Mouse (Mus musculus): ENCODE data around the gene Tulp2.
"Not testable (repeated sequence)": the region's sequence is repeated elsewhere in the genome, so short reads cannot be mapped to it uniquely, and the experiment has no call there.

The Tulp2 gene

DNA sequence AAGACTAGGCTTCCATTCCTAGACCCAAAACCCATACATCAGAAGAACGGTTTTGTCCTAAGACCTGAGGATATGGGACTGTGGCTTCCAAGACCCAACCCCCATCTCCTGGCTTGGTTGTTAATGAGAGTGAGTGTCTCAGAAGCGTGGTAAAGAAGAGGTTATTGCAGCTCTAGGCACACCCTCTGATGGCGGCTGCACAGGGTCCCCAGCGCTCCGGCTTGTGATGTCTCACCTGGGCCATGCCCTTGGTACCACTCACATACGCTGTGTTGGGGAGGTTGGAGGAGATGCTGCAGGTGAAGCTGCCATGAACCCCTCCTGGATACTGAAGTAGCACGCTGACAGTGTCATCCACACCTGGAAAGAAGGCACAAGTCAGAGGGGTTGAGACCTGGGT, 2.9 kb upstream of the Tulp2 start:
- in situ Hi-C loops (cut with MboI; ENCODE audit: low pct_unique_long_range_greater_than_20kb in 1 of 2, low sequenced_read_pairs in 2 of 2, unreplicated experiment in 1 of 2) = no loop called here

- in situ Hi-C loops (cut with MboI; ENCODE audit: low pct_unique_long_range_greater_than_20kb in 1 of 2, low sequenced_read_pairs in 2 of 2, unreplicated experiment in 1 of 2) = not testable (repeated sequence)
These were observed 1.4 kb upstream of the Tulp2 start for GRCm38 (mm10) chr7:45480310-45480709.

GRCm38 (mm10) chr7:45482166-45482565, 489 bp downstream of the Tulp2 start:
- in situ Hi-C loops (cut with MboI; ENCODE audit: low pct_unique_long_range_greater_than_20kb in 1 of 2, low sequenced_read_pairs in 2 of 2, unreplicated experiment in 1 of 2) = no loop called here

GRCm38 (mm10) chr7:45484985-45485384, 3.3 kb downstream of the Tulp2 start:
- in situ Hi-C loops (cut with MboI; ENCODE audit: low pct_unique_long_range_greater_than_20kb in 1 of 2, low sequenced_read_pairs in 2 of 2, unreplicated experiment in 1 of 2) = not testable (repeated sequence)

DNA sequence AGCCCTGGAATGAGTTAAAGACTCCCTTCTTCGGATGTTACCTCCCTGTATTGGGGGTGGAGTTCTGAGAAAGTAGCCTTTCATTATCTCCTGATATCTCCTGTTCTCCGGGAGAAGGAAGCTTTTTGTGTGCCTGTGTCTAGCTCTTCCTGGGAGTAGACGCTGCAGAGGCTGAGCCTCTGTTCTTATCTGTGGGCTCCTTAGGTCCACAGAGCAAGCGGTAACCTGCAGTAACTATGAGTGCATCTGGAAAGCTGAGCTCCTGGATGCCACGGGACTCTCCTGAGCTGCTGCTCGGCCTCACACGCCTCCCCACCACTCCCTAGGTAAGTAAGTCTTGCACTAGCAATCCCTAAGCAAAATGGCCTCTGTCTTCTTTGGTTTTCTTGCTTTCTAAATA, 4.5 kb downstream of the Tulp2 start:
- in situ Hi-C loops (cut with MboI; ENCODE audit: low pct_unique_long_range_greater_than_20kb in 1 of 2, low sequenced_read_pairs in 2 of 2, unreplicated experiment in 1 of 2) = no loop called here

- in situ Hi-C loops (cut with MboI; ENCODE audit: low pct_unique_long_range_greater_than_20kb in 1 of 2, low sequenced_read_pairs in 2 of 2, unreplicated experiment in 1 of 2) = no loop called here
These were observed 5.2 kb downstream of the Tulp2 start, which contains the start of gene Gm45808 for GRCm38 (mm10) chr7:45486761-45487415. Gene Gm45808 (minus strand): TSS chr7:45486811.

GRCm38 (mm10) chr7:45487861-45488292, 6.2 kb downstream of the Tulp2 start:
- in situ Hi-C loops (cut with MboI; ENCODE audit: low pct_unique_long_range_greater_than_20kb in 1 of 2, low sequenced_read_pairs in 2 of 2, unreplicated experiment in 1 of 2) = no loop called here

- in situ Hi-C loops (cut with MboI; ENCODE audit: low pct_unique_long_range_greater_than_20kb in 1 of 2, low sequenced_read_pairs in 2 of 2, unreplicated experiment in 1 of 2) = no loop called here
These were observed 6.9 kb downstream of the Tulp2 start, which contains the start of gene Dhdh for GRCm38 (mm10) chr7:45488293-45489204. Gene Dhdh (minus strand): TSS chr7:45488805.

- in situ Hi-C loops (cut with MboI; ENCODE audit: low pct_unique_long_range_greater_than_20kb in 1 of 2, low sequenced_read_pairs in 2 of 2, unreplicated experiment in 1 of 2) = no loop called here
These were observed 7.9 kb downstream of the Tulp2 start for GRCm38 (mm10) chr7:45489578-45489977.

- in situ Hi-C loops (cut with MboI; ENCODE audit: low pct_unique_long_range_greater_than_20kb in 1 of 2, low sequenced_read_pairs in 2 of 2, unreplicated experiment in 1 of 2) = no loop called here
These were observed 9.1 kb downstream of the Tulp2 start for GRCm38 (mm10) chr7:45490822-45491221.

DNA sequence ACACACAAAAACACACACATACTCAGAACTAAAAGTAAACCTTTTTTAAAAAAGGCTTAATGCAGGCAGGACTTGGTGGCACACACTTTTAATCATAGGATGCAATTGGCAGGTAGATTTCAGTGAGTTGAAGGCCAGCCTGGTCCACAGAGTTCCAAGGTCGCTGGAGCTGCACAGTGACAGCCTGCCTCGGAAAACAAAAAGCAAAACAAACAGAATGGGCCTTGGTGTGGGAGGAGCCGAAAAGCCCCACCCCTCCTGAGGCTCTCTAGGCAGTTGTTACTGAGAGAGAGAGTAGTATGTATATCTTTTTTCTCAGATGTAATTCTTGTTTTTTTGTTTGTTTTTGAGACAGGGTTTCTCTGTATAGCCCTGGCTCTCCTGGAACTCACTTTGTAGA, 9.6 kb downstream of the Tulp2 start:
- in situ Hi-C loops (cut with MboI; ENCODE audit: low pct_unique_long_range_greater_than_20kb in 1 of 2, low sequenced_read_pairs in 2 of 2, unreplicated experiment in 1 of 2) = no loop called here

- in situ Hi-C loops (cut with MboI; ENCODE audit: low pct_unique_long_range_greater_than_20kb in 1 of 2, low sequenced_read_pairs in 2 of 2, unreplicated experiment in 1 of 2) = no loop called here
These were observed 10.7 kb downstream of the Tulp2 start for GRCm38 (mm10) chr7:45492225-45492844.

- in situ Hi-C loops (cut with MboI; ENCODE audit: low pct_unique_long_range_greater_than_20kb in 1 of 2, low sequenced_read_pairs in 2 of 2, unreplicated experiment in 1 of 2) = no loop called here
These were observed 11.3 kb downstream of the Tulp2 start for GRCm38 (mm10) chr7:45492951-45493350.

GRCm38 (mm10) chr7:45494548-45494947, 12.9 kb downstream of the Tulp2 start:
- in situ Hi-C loops (cut with MboI; ENCODE audit: low pct_unique_long_range_greater_than_20kb in 1 of 2, low sequenced_read_pairs in 2 of 2, unreplicated experiment in 1 of 2) = no loop called here

- in situ Hi-C loops (cut with MboI; ENCODE audit: low pct_unique_long_range_greater_than_20kb in 1 of 2, low sequenced_read_pairs in 2 of 2, unreplicated experiment in 1 of 2) = no loop called here
These were observed 16.8 kb downstream of the Tulp2 start for GRCm38 (mm10) chr7:45498427-45498826.

DNA sequence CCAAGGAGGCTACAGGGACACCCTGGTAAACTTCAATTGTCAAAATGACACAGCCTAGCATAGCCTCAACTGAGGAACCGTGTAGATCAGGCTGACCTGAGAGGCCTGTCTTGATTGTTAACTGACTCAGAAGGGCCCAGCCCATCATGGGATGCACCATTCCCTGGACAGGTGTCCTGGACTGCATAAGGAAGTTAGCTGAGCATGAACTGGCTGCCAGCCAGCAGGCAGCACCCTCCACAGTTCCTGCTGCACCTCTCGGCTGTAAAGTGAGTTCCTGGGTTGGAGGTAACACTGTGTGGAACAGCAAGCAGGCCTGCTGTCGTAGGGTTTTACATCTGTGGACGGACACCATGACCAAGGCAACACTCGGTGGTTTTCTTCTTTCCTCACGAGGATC, 25.9 kb downstream of the Tulp2 start:
- in situ Hi-C loops (cut with MboI; ENCODE audit: low pct_unique_long_range_greater_than_20kb in 1 of 2, low sequenced_read_pairs in 2 of 2, unreplicated experiment in 1 of 2) = no loop called here

GRCm38 (mm10) chr7:45508561-45508960, 26.9 kb downstream of the Tulp2 start:
- in situ Hi-C loops (cut with MboI; ENCODE audit: low pct_unique_long_range_greater_than_20kb in 1 of 2, low sequenced_read_pairs in 2 of 2, unreplicated experiment in 1 of 2) = no loop called here

- in situ Hi-C loops (cut with MboI; ENCODE audit: low pct_unique_long_range_greater_than_20kb in 1 of 2, low sequenced_read_pairs in 2 of 2, unreplicated experiment in 1 of 2) = no loop called here
These were observed 27.7 kb downstream of the Tulp2 start for GRCm38 (mm10) chr7:45509181-45509882.
